Mouse (Mus musculus) intestine, postnatal 0 days (tissue): Measurements from ENCODE around the gene Akr1b10. TPM values are rescaled to one million over a fixed set of nuclear protein-coding genes. Genes with fewer than 3 reads are reported as not detected.
"Not testable (repeated sequence)": the region's sequence is repeated elsewhere in the genome, so short reads cannot be mapped to it uniquely, and the experiment has no call there.

Source experiments
- ATAC-seq: fragments of 200-750 bp; cut with Nextera tagmentation; 2 replicates; pipeline ENCODE4 v1.8.0; 2017; ENCODE audit warnings: mild to moderate bottlenecking, moderate TSS enrichment, moderate library complexity
- H3K27ac ChIP-seq: fragments of 300-500 bp; sonication (generic); 2 replicates; pipeline ENCODE4 v1.5.1; 2014; ENCODE audit warnings: mild to moderate bottlenecking, low read depth, low read length, moderate library complexity
- H3K27me3 ChIP-seq: fragments of 300-500 bp; sonication (generic); replicated peaks from 2 replicates; pipeline ENCODE4 v1.6.1; 2014; ENCODE audit warnings: low read length, mixed read lengths; ENCODE audit not compliant: control insufficient read depth, insufficient read depth
- H3K36me3 ChIP-seq: fragments of 300-500 bp; sonication (generic); 2 replicates; pipeline ENCODE4 v1.6.1; 2014; ENCODE audit warnings: mild to moderate bottlenecking, moderate library complexity; ENCODE audit not compliant: control insufficient read depth, insufficient read depth
- H3K4me1 ChIP-seq: fragments of 300-500 bp; sonication (generic); replicated peaks from 2 replicates; pipeline ENCODE4 v1.6.1; 2014; ENCODE audit warnings: antibody characterized with exemption, low read length, mixed read lengths; ENCODE audit not compliant: control insufficient read depth, insufficient read depth
- H3K4me2 ChIP-seq: fragments of 300-500 bp; sonication (generic); replicated peaks from 2 replicates; pipeline ENCODE4 v1.6.1; 2014; ENCODE audit warnings: low read depth, mild to moderate bottlenecking, moderate library complexity
- H3K4me3 ChIP-seq: fragments of 300-500 bp; sonication (generic); 2 replicates; pipeline ENCODE4 v1.5.1; 2014; ENCODE audit warnings: low read depth, low read length
- H3K9ac ChIP-seq: fragments of 300-500 bp; sonication (generic); 2 replicates; pipeline ENCODE4 v1.6.1; 2014; ENCODE audit warnings: mild to moderate bottlenecking, low read depth, low read length
- H3K9me3 ChIP-seq: fragments of 300-500 bp; sonication (generic); 2 replicates; pipeline ENCODE4 v1.6.1; 2016; ENCODE audit warnings: mixed run types; ENCODE audit not compliant: control insufficient read depth
- CTCF ChIP-seq: sonication (generic); IDR thresholded peaks from 2 replicates; pipeline ENCODE4 v1.5.1; 2016; ENCODE audit warnings: low read depth, mild to moderate bottlenecking, control low read depth, antibody characterized with exemption, moderate library complexity
- WGBS: fragments of 180-500 bp; shearing (Covaris S2); extraction: QIAGEN DNeasy Blood & Tissue Kit; methylation state at CpG from one replicate; pipeline ENCODE4 v1.1.7; 2014; 5-methylcytosine and 5-hydroxymethylcytosine counted together
- polyA plus RNA-seq: library from polyadenylated mRNA; unstranded; fragments of >200 nt; fragmentation: Nextera tagmentation; extraction: Ambion mirVana; gene quantifications from 2 replicates; pipeline ENCODE4 v1.2.1, GENCODE M21; 2015

Gene Akr1b10
- polyA plus RNA-seq, 1 experiment from 2014 or later = 10.5 TPM

GRCm38 (mm10) chr6:34367998-34368397, 16.0 kb upstream of the Akr1b10 start:
- no peak overlapping the region for H3K9ac ChIP-seq
- no peak overlapping the region for H3K27ac ChIP-seq
- H3K4me1 ChIP-seq = no peaks in the 10 kb centered on the region; the same call in 1 of the 2 replicates
- WGBS = 69% methylated on average over 9 of the region's 9 CpGs
- H3K4me3 ChIP-seq = no peak overlapping the region
- TF ChIP-seq CTCF = no peak
- no peaks in the 10 kb centered on the region for H3K27me3 ChIP-seq
- H3K9me3 ChIP-seq = no peaks in the 10 kb centered on the region
- H3K36me3 ChIP-seq = no peaks in the 10 kb centered on the region
- no peak for ATAC-seq
- no peak overlapping the region for H3K4me2 ChIP-seq

- H3K9me3 ChIP-seq = no peaks in the 10 kb centered on the region
- no peaks in the 10 kb centered on the region; the same call in 1 of the 2 replicates for H3K4me1 ChIP-seq
- H3K4me2 ChIP-seq = no peak overlapping the region
- no peak overlapping the region for H3K27ac ChIP-seq
- H3K9ac ChIP-seq = no peak overlapping the region
- 79% methylated on average over 8 of the region's 8 CpGs for WGBS
- H3K4me3 ChIP-seq = no peak overlapping the region
- H3K36me3 ChIP-seq = no peaks in the 10 kb centered on the region
- no peaks in the 10 kb centered on the region for H3K27me3 ChIP-seq
- no peak for ATAC-seq
- no peak for TF ChIP-seq CTCF
Observed at GRCm38 (mm10) chr6:34370081-34370480, 13.9 kb upstream of the Akr1b10 start.

- Histone ChIP-seq H3K9ac (no peak overlapping the region), H3K4me3 (no peak overlapping the region), H3K9me3 (no peaks in the 10 kb centered on the region), H3K27ac (no peak overlapping the region), H3K27me3 (no peaks in the 10 kb centered on the region), H3K4me1 (no peaks in the 10 kb centered on the region; the same call in 1 of the 2 replicates), H3K4me2 (peak overlapping the region; percentile 49; the same call in 1 of the 2 replicates), H3K36me3 (no peaks in the 10 kb centered on the region)
- ATAC-seq = no peak; the same call in 1 of the 2 replicates
- 23% methylated on average over 18 of the region's 18 CpGs for WGBS
- TF ChIP-seq CTCF = peak; percentile 84
Observed at GRCm38 (mm10) chr6:34371700-34372351, 12.2 kb upstream of the Akr1b10 start.

- no peaks in the 10 kb centered on the region for H3K36me3 ChIP-seq
- H3K27me3 ChIP-seq = no peaks in the 10 kb centered on the region
- no peak for ATAC-seq
- WGBS = 67% methylated on average over 7 of the region's 7 CpGs
- H3K9me3 ChIP-seq = no peaks in the 10 kb centered on the region
- H3K9ac ChIP-seq = no peak overlapping the region
- TF ChIP-seq CTCF = no peak
- H3K4me2 ChIP-seq = no peak overlapping the region
- H3K4me3 ChIP-seq = no peak overlapping the region
- no peak overlapping the region for H3K27ac ChIP-seq
- no peaks in the 10 kb centered on the region; the same call in 1 of the 2 replicates for H3K4me1 ChIP-seq
Observed at GRCm38 (mm10) chr6:34373841-34374240, 10.2 kb upstream of the Akr1b10 start.

GRCm38 (mm10) chr6:34375888-34376287, 8.1 kb upstream of the Akr1b10 start:
- WGBS = 77% methylated on average over 5 of the region's 5 CpGs
- not testable (repeated sequence) for H3K9ac ChIP-seq, ATAC-seq

GRCm38 (mm10) chr6:34383401-34383800, 617 bp upstream of the Akr1b10 start:
- Histone ChIP-seq H3K27ac (no peak overlapping the region), H3K4me1 (no peaks in the 10 kb centered on the region; the same call in 1 of the 2 replicates), H3K4me2 (0 out of 2 replicates have a peak overlapping the region, but pooled peaks have one; percentile 66)

More at GRCm38 (mm10) chr6:34375888-34376287, 8.1 kb upstream of the Akr1b10 start:
- H3K4me3 ChIP-seq, H3K36me3 ChIP-seq, H3K27me3 ChIP-seq, H3K4me1 ChIP-seq, H3K4me2 ChIP-seq, H3K27ac ChIP-seq, H3K9me3 ChIP-seq: not testable (repeated sequence)

More at GRCm38 (mm10) chr6:34383401-34383800, 617 bp upstream of the Akr1b10 start:
- Histone ChIP-seq H3K4me3 (no peak overlapping the region), H3K27me3 (no peaks in the 10 kb centered on the region), H3K9me3 (no peaks in the 10 kb centered on the region), H3K9ac (no peak overlapping the region), H3K36me3 (0 out of 2 replicates have a peak, but pooled peaks cover 2% of the 10 kb centered on the region)
- ATAC-seq = no peak
- TF ChIP-seq CTCF = no peak
- 49% methylated on average over 8 of the region's 8 CpGs for WGBS
